Mouse (Mus musculus): ENCODE results near the gene Tmem98. TPM values are rescaled to one million over a fixed set of nuclear protein-coding genes. Genes with fewer than 3 reads are reported as not detected.
A peak's percentile ranks its signal among the peaks of the same experiment; 100 is the strongest.

Gene Tmem98
- polyA plus RNA-seq, 1 experiment from 2014 or later, result 86.2 TPM

DNA sequence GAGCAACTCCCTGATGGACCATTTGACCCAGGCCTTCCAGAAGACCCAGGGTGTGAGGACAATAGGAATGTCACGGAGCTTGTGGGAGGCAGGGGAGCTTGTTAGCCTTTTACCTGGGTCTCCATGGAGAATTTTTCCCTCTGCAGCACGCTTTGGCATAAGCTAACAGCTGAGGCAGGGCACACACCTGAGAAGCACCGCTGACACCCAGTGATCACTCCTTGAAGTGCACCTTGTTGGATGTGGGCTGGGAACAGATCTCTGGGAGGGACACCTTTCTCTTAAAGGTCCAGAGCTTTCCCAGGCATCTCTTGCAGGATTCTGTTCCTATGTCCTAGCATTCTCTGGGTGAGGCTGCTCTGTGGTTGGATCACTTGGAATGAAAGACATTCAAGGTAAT lies 10.0 kb upstream of the Tmem98 start:
- H3K9me3 ChIP-seq, result no peaks in the 10 kb centered on the region
- H3K36me3 ChIP-seq, result no peaks in the 10 kb centered on the region
- H3K4me1 ChIP-seq (replicated peaks), result no peaks in the 10 kb centered on the region
- H3K27me3 ChIP-seq (ENCODE audit: insufficient read depth, poor library complexity, severe bottlenecking), result no peaks in the 10 kb centered on the region
- DNase-seq (ENCODE audit: low spot score), result no peak
- H3K4me3 ChIP-seq, result no peak overlapping the region
- no peak overlapping the region for H3K27ac ChIP-seq
- 45% methylated on average over 3 of the region's 3 CpGs for WGBS

DNA sequence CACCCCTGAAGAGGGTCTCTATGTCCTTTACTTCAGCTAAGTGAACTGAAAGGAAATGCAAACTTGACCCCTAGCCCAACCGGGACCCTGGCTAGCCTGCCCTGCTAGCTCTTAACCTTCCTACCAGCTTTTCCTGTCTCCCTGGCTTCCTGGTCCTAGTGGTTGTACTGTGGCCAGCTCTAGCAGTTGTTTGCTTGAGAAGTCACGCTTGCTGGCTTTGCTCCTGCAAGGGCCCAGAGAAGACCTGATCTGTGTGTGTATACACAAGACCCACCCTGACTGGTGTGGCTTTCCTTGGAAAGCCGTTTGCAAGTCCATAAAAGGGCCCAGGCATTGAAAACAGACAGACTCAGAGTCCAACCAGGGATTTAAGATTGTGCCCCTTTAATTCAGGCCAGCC lies 7.3 kb upstream of the Tmem98 start:
- no peaks in the 10 kb centered on the region for H3K9me3 ChIP-seq
- H3K36me3 ChIP-seq, result no peaks in the 10 kb centered on the region
- H3K4me1 ChIP-seq (replicated peaks), result no peaks in the 10 kb centered on the region
- 58% methylated on average over 3 of the region's 3 CpGs for WGBS
- no peak overlapping the region for H3K27ac ChIP-seq
- no peak overlapping the region for H3K4me3 ChIP-seq
- H3K27me3 ChIP-seq (ENCODE audit: insufficient read depth, poor library complexity, severe bottlenecking), result no peaks in the 10 kb centered on the region
- DNase-seq (ENCODE audit: low spot score), result no peak

DNA sequence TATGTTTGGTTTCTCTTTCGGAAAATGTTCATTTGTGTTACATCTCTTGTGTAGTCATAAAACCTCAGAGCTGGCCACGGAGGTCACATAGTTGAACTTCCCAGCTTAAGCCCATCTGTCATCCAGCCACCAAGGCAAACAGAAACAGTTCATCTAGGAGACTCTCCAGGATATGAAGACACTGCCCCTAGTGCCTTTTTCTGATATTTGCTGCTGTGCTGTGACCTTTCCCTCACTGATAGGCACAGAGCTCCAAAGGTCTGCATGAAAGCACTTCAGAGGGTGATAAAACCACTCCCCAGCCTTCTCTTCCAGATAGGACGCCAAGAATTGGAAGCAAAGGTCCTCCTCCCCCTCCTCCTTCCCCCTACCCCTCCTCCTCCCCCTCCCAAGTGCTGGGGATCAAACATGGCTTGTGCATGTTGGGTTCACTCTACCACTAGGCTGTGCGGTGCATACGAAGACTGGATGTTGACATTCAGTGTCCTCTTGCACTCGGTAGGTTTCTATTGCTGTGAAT lies 1.4 kb upstream of the Tmem98 start:
- no peak for DNase-seq (ENCODE audit: low spot score)
- Histone ChIP-seq H3K27me3 (ENCODE audit: insufficient read depth, poor library complexity, severe bottlenecking) (peaks cover 12% of the 10 kb centered on the region; the same call in 1 of the 2 replicates), H3K27ac (0 out of 2 replicates have a peak overlapping the region, but pooled peaks have one; percentile 96), H3K4me1 (replicated peaks) (peaks cover 39% of the 10 kb centered on the region), H3K36me3 (peaks cover 15% of the 10 kb centered on the region), H3K4me3 (no peak overlapping the region), H3K9me3 (no peaks in the 10 kb centered on the region)
- 68% methylated on average over 6 of the region's 6 CpGs for WGBS

DNA sequence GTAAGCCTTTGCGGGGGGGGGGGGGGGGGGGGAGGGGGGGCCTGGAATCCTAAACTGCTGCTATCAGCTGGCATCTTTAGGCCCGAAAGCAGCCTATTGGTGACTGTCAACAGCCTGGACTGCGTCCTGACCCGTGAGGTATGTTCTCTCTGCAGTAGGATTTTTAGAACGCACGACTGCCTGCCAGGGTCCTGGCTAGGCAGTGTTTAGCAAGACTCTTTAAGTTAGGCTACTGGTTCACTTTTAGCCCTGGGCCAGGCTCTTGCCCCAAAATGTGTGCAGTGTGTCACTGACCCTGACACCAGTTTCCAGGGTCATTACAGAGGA lies 346 bp upstream of the Tmem98 start:
- no peak for DNase-seq (ENCODE audit: low spot score)
- H3K4me3 ChIP-seq, result peak overlapping the region; percentile 72

DNA sequence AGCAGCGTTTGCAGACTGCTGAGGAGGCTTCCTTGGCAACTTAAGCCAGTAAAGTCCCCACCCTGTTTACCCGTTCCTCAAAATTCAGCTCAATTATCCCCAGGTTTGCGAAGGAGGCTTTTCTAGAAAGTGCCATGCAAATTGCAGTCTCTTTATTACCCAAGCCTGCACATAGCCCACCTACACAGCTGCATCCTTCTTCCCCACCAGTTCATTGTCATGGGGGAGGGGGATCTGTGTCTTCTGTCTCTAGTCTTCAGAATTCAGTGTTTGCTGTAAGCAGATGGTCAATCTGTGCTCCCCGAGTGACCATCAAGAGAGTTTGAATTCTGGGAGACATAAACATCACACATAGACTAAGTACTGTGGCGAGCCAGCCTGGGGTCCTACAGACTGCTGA lies 1.2 kb downstream of the Tmem98 start:
- Histone ChIP-seq H3K9me3 (no peaks in the 10 kb centered on the region), H3K36me3 (peaks cover 40% of the 10 kb centered on the region), H3K4me3 (peak overlapping the region; percentile 72), H3K4me1 (replicated peaks) (peaks cover 39% of the 10 kb centered on the region), H3K27me3 (ENCODE audit: insufficient read depth, poor library complexity, severe bottlenecking) (peaks cover 12% of the 10 kb centered on the region; the same call in 1 of the 2 replicates), H3K27ac (peak overlapping the region; percentile 96)
- WGBS, result 28% methylated on average over 5 of the region's 5 CpGs
- no peak for DNase-seq (ENCODE audit: low spot score)

More for the DNA sequence above, 346 bp upstream of the Tmem98 start:
- Histone ChIP-seq H3K27me3 (ENCODE audit: insufficient read depth, poor library complexity, severe bottlenecking) (peaks cover 12% of the 10 kb centered on the region; the same call in 1 of the 2 replicates), H3K27ac (peak overlapping the region; percentile 96), H3K9me3 (no peaks in the 10 kb centered on the region), H3K36me3 (peaks cover 25% of the 10 kb centered on the region), H3K4me1 (replicated peaks) (peaks cover 39% of the 10 kb centered on the region)
- 33% methylated on average over 5 of the region's 6 CpGs for WGBS

DNA sequence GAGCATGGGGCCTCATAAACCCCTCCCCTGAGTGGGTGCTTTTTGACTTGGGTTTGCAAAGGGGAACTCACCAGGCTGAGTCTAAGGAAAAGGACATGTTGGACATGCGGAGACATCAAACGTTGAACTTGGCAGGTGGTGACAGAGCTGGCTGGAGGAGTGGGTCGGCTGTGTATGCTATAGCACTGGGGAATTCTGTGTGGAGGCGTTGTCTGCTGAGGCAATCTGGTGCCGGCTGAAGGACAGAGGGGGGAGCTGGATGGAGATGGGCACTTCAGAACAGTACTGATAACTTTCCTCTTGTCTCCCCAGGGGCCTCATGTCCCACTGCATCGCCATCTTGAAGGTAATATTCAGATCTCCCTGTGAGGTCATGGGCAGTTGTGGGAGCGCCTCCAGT lies 5.4 kb downstream of the Tmem98 start:
- H3K36me3 ChIP-seq, result peaks cover 78% of the 10 kb centered on the region
- 88% methylated on average over 7 of the region's 7 CpGs for WGBS
- no peak for DNase-seq (ENCODE audit: low spot score)
- H3K4me3 ChIP-seq, result no peak overlapping the region
- no peak overlapping the region for H3K27ac ChIP-seq
- peaks cover 4% of the 10 kb centered on the region; the same call in 1 of the 2 replicates for H3K27me3 ChIP-seq (ENCODE audit: insufficient read depth, poor library complexity, severe bottlenecking)
- H3K9me3 ChIP-seq, result no peaks in the 10 kb centered on the region
- peaks cover 41% of the 10 kb centered on the region for H3K4me1 ChIP-seq (replicated peaks)

DNA sequence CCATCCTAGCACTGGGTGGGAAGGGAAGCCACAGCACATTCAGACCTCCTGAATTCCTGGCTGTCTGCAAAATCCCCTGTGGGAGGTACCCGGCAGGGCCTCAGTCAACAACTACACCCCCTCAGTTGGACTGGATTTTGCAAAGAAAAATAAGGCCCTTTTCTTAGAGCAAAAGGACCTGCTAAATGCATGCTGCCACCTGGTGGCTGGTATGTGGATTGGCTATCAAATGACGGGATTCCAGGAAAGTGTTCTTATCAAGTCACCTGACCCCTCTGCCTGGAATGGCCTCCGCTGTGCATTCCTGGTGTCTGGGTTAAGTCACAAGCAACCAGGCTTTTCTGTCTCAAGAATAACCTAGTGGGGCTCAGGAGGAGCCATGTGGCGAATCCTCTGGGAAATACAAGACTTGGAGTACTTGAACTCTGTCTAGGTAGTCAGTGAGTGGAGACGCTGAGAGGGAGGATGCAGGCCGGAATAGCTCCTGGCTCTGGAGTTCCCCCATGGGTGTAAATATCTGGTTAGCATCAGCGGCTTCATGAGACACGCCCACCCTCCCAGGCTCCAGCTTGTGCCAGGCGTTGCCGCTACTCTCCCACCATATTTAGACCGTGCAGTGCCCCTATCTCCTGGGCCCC lies 8.2 kb downstream of the Tmem98 start:
- no peaks in the 10 kb centered on the region for H3K9me3 ChIP-seq
- peak; percentile 79 for DNase-seq (ENCODE audit: low spot score)
- H3K4me1 ChIP-seq (replicated peaks), result peaks cover 20% of the 10 kb centered on the region
- no peak overlapping the region for H3K4me3 ChIP-seq
- WGBS, result 46% methylated on average over 11 of the region's 11 CpGs
- no peaks in the 10 kb centered on the region for H3K27me3 ChIP-seq (ENCODE audit: insufficient read depth, poor library complexity, severe bottlenecking)
- peak overlapping the region; percentile 23; the same call in 1 of the 2 replicates for H3K27ac ChIP-seq
- peaks cover 95% of the 10 kb centered on the region for H3K36me3 ChIP-seq

DNA sequence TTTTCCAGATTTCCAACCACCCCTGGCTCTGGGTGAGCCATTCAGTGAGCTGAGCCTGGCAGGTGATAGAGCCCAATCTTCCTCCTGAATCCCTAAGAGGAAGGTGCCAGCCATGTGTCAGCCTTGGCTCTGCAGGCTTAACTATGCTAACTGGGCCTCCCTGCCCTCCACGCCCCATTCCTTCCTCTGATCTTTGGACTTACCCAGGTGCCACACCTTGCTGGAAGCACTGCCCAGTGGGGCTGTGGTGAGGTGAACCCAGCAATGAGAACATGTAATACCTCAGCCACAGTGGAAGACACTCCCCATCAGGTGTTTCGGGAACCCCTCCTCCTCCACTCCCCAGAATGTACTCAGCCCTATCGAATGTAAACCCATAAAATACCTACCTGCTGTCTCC lies 10.1 kb downstream of the Tmem98 start:
- Histone ChIP-seq H3K9me3 (no peaks in the 10 kb centered on the region), H3K27ac (no peak overlapping the region), H3K4me1 (replicated peaks) (peaks cover 20% of the 10 kb centered on the region), H3K4me3 (no peak overlapping the region), H3K36me3 (peaks cover 91% of the 10 kb centered on the region), H3K27me3 (ENCODE audit: insufficient read depth, poor library complexity, severe bottlenecking) (no peaks in the 10 kb centered on the region)
- 92% methylated on average over 3 of the region's 3 CpGs for WGBS
- no peak for DNase-seq (ENCODE audit: low spot score)

DNA sequence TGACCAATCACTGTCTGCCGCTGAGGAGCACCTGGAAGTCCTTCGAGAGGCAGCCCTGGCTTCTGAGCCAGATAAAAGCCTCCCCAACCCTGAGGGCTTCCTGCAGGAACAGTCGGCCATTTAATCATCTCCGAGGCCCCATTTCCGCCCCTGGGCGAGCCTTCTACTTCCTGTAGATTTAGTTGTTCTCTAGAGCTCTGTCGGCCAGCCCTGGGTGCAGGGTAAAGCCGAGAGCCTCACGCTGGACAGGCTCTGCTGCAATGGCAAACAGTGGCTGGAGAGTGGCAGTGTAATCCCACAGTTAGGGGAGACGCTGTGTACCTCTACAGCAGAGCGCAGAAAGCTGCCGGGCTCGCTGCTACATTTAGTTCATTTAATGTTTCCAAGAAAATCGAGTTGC lies 11.3 kb downstream of the Tmem98 start:
- WGBS, result 62% methylated on average over 14 of the region's 14 CpGs
- Histone ChIP-seq H3K9me3 (no peaks in the 10 kb centered on the region), H3K4me3 (no peak overlapping the region), H3K27ac (no peak overlapping the region), H3K4me1 (replicated peaks) (peaks cover 20% of the 10 kb centered on the region), H3K27me3 (ENCODE audit: insufficient read depth, poor library complexity, severe bottlenecking) (no peaks in the 10 kb centered on the region), H3K36me3 (peaks cover 79% of the 10 kb centered on the region)
- no peak for DNase-seq (ENCODE audit: low spot score)

DNA sequence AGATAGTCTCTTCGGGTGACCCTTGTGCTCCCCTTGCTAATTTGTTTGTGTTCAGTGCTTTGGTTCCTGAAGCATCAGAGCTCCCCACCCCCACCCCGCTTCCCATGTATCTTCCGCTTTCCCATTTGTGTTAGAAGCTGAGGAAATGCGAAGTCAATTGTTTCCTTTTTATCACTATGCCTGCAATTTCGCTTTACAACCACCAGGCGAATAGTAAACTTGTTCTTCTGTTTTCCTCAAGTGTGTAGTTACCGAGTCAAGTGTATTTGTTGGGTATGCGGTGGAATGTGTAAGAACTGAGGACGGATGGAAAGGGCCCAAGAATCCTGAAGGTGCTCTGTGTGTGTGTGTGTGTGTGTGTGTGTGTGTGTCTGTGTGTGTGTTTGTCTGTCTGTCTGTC lies 11.8 kb downstream of the Tmem98 start:
- DNase-seq (ENCODE audit: low spot score), result no peak

DNA sequence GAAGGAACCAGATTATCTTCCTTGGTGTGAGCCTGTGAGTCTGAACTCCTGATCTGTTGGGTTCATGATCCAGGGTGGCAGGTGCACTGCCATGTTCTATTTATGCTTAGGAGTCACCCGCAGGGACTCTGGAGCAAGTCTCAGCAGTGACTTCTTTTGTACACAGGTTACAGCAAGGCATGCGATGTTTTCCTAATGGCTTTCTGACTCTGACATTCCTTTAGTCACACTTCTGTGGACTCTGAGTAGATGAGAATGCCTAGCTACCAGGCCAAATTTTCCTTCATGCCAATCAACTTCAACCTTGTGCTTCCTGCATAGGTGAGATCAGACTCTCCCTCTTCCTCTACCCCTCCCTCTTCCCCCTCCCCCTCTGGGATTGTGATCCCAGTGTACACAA lies 25.4 kb downstream of the Tmem98 start:
- no peak for DNase-seq (ENCODE audit: low spot score)
- Histone ChIP-seq H3K4me3 (no peak overlapping the region), H3K27ac (no peak overlapping the region), H3K27me3 (ENCODE audit: insufficient read depth, poor library complexity, severe bottlenecking) (no peaks in the 10 kb centered on the region), H3K9me3 (no peaks in the 10 kb centered on the region), H3K36me3 (no peaks in the 10 kb centered on the region), H3K4me1 (replicated peaks) (peaks cover 18% of the 10 kb centered on the region)
- WGBS, result 87% methylated on average over 2 of the region's 2 CpGs

More for the DNA sequence above, 11.8 kb downstream of the Tmem98 start:
- H3K27ac ChIP-seq, result no peak overlapping the region
- 90% methylated on average over 9 of the region's 9 CpGs for WGBS
- no peaks in the 10 kb centered on the region for H3K27me3 ChIP-seq (ENCODE audit: insufficient read depth, poor library complexity, severe bottlenecking)
- H3K4me3 ChIP-seq, result no peak overlapping the region
- H3K9me3 ChIP-seq, result no peaks in the 10 kb centered on the region
- peaks cover 20% of the 10 kb centered on the region for H3K4me1 ChIP-seq (replicated peaks)
- peaks cover 74% of the 10 kb centered on the region for H3K36me3 ChIP-seq

DNA sequence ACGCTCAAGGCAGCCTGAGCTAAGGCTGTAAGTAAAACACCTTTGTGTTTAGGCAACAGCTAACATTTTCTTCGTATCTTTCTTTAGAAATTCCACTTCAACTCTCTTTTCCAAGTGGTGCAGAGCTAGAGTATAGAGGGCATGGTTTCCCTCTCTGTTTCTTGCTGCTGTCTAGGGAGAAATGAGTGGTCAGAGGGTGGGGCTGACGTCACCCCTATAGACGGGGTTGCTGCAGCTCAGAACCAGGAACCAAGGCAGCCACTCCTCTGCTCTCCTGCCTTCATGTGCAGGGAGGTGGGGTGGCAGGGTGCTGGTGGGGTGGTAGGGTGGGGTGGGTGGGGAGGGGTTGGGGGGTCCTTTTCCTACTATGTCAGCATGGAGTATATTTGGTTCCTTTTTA lies 25.9 kb downstream of the Tmem98 start:
- DNase-seq (ENCODE audit: low spot score), result no peak
- Histone ChIP-seq H3K27ac (no peak overlapping the region), H3K9me3 (no peaks in the 10 kb centered on the region), H3K4me3 (no peak overlapping the region), H3K36me3 (no peaks in the 10 kb centered on the region), H3K4me1 (replicated peaks) (peaks cover 18% of the 10 kb centered on the region), H3K27me3 (ENCODE audit: insufficient read depth, poor library complexity, severe bottlenecking) (no peaks in the 10 kb centered on the region)
- 78% methylated on average over 4 of the region's 4 CpGs for WGBS

DNA sequence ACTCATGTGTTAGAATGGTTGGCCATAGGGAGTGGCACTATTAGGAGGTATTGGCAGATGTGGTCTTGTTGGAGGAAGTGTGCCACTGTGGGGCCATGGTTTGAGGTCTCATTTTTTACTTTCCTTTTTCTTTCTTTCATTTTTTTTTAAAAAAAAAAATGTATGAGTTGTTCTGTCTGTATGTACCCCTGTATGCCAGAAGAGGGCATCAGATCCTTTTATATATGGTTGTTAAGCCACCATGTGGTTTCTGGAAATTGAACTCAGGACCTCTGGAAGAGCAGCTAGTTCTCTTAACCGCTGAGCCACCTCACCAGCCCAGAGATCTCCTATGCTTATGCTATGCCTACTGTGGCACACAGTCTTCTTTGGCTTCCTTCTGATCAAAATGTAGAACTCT lies 28.7 kb downstream of the Tmem98 start:
- Histone ChIP-seq H3K27me3 (ENCODE audit: insufficient read depth, poor library complexity, severe bottlenecking) (peaks cover 4% of the 10 kb centered on the region; the same call in 1 of the 2 replicates), H3K4me3 (no peak overlapping the region), H3K9me3 (no peaks in the 10 kb centered on the region), H3K36me3 (no peaks in the 10 kb centered on the region), H3K27ac (no peak overlapping the region), H3K4me1 (replicated peaks) (peaks cover 5% of the 10 kb centered on the region)
- 71% methylated on average over 1 of the region's 1 CpGs for WGBS
- no peak for DNase-seq (ENCODE audit: low spot score)
